Mouse (Mus musculus) kidney, adult 2 months (tissue): ENCODE measurements around the gene Fam107a.

ENCODE experiments used
- CTCF ChIP-seq: fragments of 200-500 bp; conservative IDR thresholded peaks from 2 replicates; pipeline ENCODE4 v1.5.1; 2011; ENCODE audit warnings: low read depth, mild to moderate bottlenecking, control low read depth, low read length, moderate library complexity, mixed read lengths; ENCODE audit not compliant: insufficient read depth, insufficient read length
- POLR2A ChIP-seq: fragments of 200-500 bp; IDR thresholded peaks from one replicate; pipeline ENCODE4 v1.6.1; 2011; ENCODE audit warnings: low read depth, low read length, control low read depth

- no peak; the same call in 1 of the 2 replicates for TF ChIP-seq CTCF
- no peak for TF ChIP-seq POLR2A
Measured at GRCm38 (mm10) chr14:8345566-8345965, 27.7 kb upstream of the Fam107a start.
